Mouse (Mus musculus) small intestine, adult 2 months (tissue): Measurements from ENCODE around the gene Bco2.

Experiments used
- CTCF ChIP-seq: fragments of 200-500 bp; IDR thresholded peaks from 2 replicates; pipeline ENCODE4 v1.5.1; 2012; ENCODE audit warnings: low read depth, mild to moderate bottlenecking, control low read depth, inconsistent platforms, low read length, moderate library complexity, mixed read lengths; ENCODE audit not compliant: insufficient replicate concordance, insufficient read length; ENCODE audit errors: extremely low read depth
- POLR2A ChIP-seq: fragments of 200-500 bp; IDR thresholded peaks from 2 replicates; pipeline ENCODE4 v1.6.1; 2012; ENCODE audit warnings: low read depth, mild to moderate bottlenecking, control low read depth, inconsistent platforms, low read length, moderate library complexity

DNA sequence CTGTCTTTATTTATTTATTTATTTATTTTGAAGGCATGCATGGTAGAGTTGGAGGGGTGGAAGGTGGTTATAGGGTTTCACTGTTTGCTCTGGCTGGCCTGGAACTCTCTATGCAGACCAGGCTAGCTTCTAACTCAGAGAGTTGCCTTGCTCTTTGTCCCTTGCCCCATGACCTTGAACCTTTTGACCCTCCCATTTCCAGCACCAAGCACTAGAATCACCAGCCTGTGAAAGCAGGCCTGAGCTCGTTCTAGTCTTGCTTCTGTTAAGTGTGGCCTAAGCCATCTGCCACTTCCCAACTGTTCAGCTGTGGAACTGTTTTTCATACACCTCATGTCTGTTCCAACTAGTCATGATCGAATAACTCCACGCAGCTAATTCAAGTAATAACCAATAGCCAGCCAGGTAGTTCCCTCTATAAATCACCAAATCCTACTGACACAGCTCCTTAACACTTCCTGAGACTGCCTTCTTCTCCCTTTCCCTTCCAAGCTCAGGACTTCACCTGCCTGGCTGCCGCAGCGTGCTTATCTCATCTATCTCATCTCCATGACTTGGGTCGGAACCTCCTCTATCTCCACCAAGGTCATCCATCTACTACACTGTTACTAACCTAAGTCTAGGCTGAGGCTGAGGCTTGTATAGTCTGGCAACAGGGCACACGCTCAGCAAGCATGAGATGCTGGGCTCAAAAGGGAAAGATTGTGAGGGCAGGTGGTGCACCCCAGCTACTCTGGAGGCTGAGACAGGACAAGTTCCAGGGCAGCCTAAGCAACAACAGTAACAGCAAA lies 47.3 kb upstream of the Bco2 start:
- TF ChIP-seq POLR2A (no peak), CTCF (no peak)
